20 mouse cellular contexts compared by ENCODE assay signal in genomic region chr11:51597553-51597952, GRCm38 (mm10). TPM values are rescaled to one million over a fixed set of nuclear protein-coding genes. Genes with fewer than 3 reads are reported as not detected.
A peak's percentile ranks its signal among the peaks of the same experiment; 100 is the strongest.
DNase-seq lines count a peak whose midpoint lies in the region; ATAC-seq lines count a peak whose summit lies in the region.
"Had no signal": no experiment of that assay in that cellular context is flagged by ENCODE, and none has a peak within 500 bp of the region (broad histone marks: within the 10 kb centered on the region; RNA-seq: fewer than 3 reads in every experiment).

No protein-coding gene starts in this region.

- DNase-seq in embryonic facial prominence, embryonic 10.5 days (ENCODE audit: low spot score) = no peak
- DNase-seq in midbrain, embryonic 10.5 days (ENCODE audit: low spot score) = no peak
- DNase-seq: adrenal gland, adult 8-10 months; adrenal gland, postnatal 14 days; adrenal gland, postnatal 36 days; B cell, adult 2 months; cerebellum, adult 11-12 months; cerebellum, adult 2 months; cerebellum, adult 9-10 months; cerebellum, postnatal 10 days; cerebellum, postnatal 25 days; forebrain, postnatal 0 days had no signal

- peaks cover 98% of the 10 kb centered on the region for H3K36me3 ChIP-seq in embryonic facial prominence, embryonic 13.5 days
- H3K36me3 ChIP-seq in embryonic facial prominence, embryonic 10.5 days (replicated peaks) = peaks cover 100% of the 10 kb centered on the region
- H3K36me3 ChIP-seq in midbrain, embryonic 12.5 days = peaks cover 97% of the 10 kb centered on the region
- H3K36me3 ChIP-seq in midbrain, embryonic 10.5 days = peaks cover 100% of the 10 kb centered on the region

- WGBS in embryonic facial prominence, embryonic 13.5 days = 77% methylated on average over 2 of the region's 2 CpGs
- 83% methylated on average over 2 of the region's 2 CpGs for WGBS in embryonic facial prominence, embryonic 10.5 days
- WGBS in midbrain, embryonic 12.5 days = 92% methylated on average over 2 of the region's 2 CpGs
- WGBS in midbrain, embryonic 10.5 days = 90% methylated on average over 2 of the region's 2 CpGs

- peaks cover 10% of the 10 kb centered on the region for H3K4me1 ChIP-seq in embryonic facial prominence, embryonic 13.5 days
- H3K4me1 ChIP-seq in embryonic facial prominence, embryonic 10.5 days = peaks cover 11% of the 10 kb centered on the region
- peaks cover 12% of the 10 kb centered on the region for H3K4me1 ChIP-seq in midbrain, embryonic 12.5 days
- H3K4me1 ChIP-seq in midbrain, embryonic 10.5 days = peaks cover 12% of the 10 kb centered on the region

- H3K4me2 ChIP-seq in embryonic facial prominence, embryonic 13.5 days = no peak overlapping the region
- H3K4me2 ChIP-seq in midbrain, embryonic 12.5 days (replicated peaks) = no peak overlapping the region
- H3K4me2 ChIP-seq: forebrain, embryonic 13.5 days; forebrain, embryonic 15.5 days had no signal

- H3K4me3 ChIP-seq in embryonic facial prominence, embryonic 13.5 days = no peak overlapping the region
- no peak overlapping the region for H3K4me3 ChIP-seq in embryonic facial prominence, embryonic 10.5 days
- no peak overlapping the region for H3K4me3 ChIP-seq in midbrain, embryonic 12.5 days
- no peak overlapping the region for H3K4me3 ChIP-seq in midbrain, embryonic 10.5 days
- H3K4me3 ChIP-seq: forebrain, embryonic 13.5 days; forebrain, embryonic 15.5 days had no signal

- no peaks in the 10 kb centered on the region for H3K27me3 ChIP-seq in embryonic facial prominence, embryonic 13.5 days
- H3K27me3 ChIP-seq in embryonic facial prominence, embryonic 10.5 days (replicated peaks; ENCODE audit: low read depth, poor library complexity, severe bottlenecking) = no peaks in the 10 kb centered on the region
- H3K27me3 ChIP-seq in midbrain, embryonic 12.5 days = no peaks in the 10 kb centered on the region
- no peaks in the 10 kb centered on the region for H3K27me3 ChIP-seq in midbrain, embryonic 10.5 days (ENCODE audit: low read depth, poor library complexity, severe bottlenecking)
- H3K27me3 ChIP-seq: forebrain, embryonic 13.5 days; forebrain, embryonic 15.5 days; Patski had no signal

- H3K27ac ChIP-seq in embryonic facial prominence, embryonic 13.5 days = 0 out of 2 replicates have a peak overlapping the region, but pooled peaks have one; percentile 1
- H3K27ac ChIP-seq in embryonic facial prominence, embryonic 10.5 days (replicated peaks) = no peak overlapping the region
- H3K27ac ChIP-seq in midbrain, embryonic 12.5 days (replicated peaks) = peak overlapping the region; percentile 8; the same call in 1 of the 2 replicates
- no peak overlapping the region for H3K27ac ChIP-seq in midbrain, embryonic 10.5 days (replicated peaks)
- H3K27ac ChIP-seq: forebrain, embryonic 13.5 days; forebrain, embryonic 15.5 days had no signal

- H3K9ac ChIP-seq in embryonic facial prominence, embryonic 13.5 days = no peak overlapping the region
- no peak overlapping the region for H3K9ac ChIP-seq in midbrain, embryonic 12.5 days (replicated peaks)
- H3K9ac ChIP-seq: forebrain, embryonic 13.5 days; forebrain, embryonic 15.5 days; forebrain, postnatal 0 days had no signal

- H3K9me3 ChIP-seq in embryonic facial prominence, embryonic 13.5 days = no peaks in the 10 kb centered on the region
- no peaks in the 10 kb centered on the region for H3K9me3 ChIP-seq in embryonic facial prominence, embryonic 10.5 days
- no peaks in the 10 kb centered on the region for H3K9me3 ChIP-seq in midbrain, embryonic 12.5 days
- no peaks in the 10 kb centered on the region for H3K9me3 ChIP-seq in midbrain, embryonic 10.5 days (replicated peaks)
- H3K9me3 ChIP-seq: forebrain, embryonic 13.5 days; forebrain, embryonic 15.5 days had no signal

- no peak for ATAC-seq in embryonic facial prominence, embryonic 13.5 days (ENCODE audit: insufficient number of reproducible peaks, insufficient read depth, low FRiP score, low TSS enrichment, low read depth)
- no peak for ATAC-seq in midbrain, embryonic 12.5 days (ENCODE audit: low FRiP score, low read depth)
- ATAC-seq in inflammation-experienced regulatory T-cells, adult 6 months = no peak
- ATAC-seq: activated CD4-positive, CD25-positive, alpha-beta regulatory T cell, adult 4 months; CD4-positive, CD25-positive, alpha-beta regulatory T cell, adult 4 months; forebrain, embryonic 13.5 days; forebrain, embryonic 15.5 days; forebrain, postnatal 0 days; Patski had no signal

RNA-seq across cellular contexts. Expression of gene Hnrnpab, which starts 9.1 kb away (rescaled TPM):
- 458 and 524 TPM in 2 replicates for polyA plus RNA-seq in embryonic facial prominence, embryonic 13.5 days (2015; fragmentation: Nextera tagmentation; extraction: Ambion mirVana)
- 636 and 666 TPM in 2 replicates for polyA plus RNA-seq in embryonic facial prominence, embryonic 10.5 days (2016; fragmentation: Nextera tagmentation; extraction: Ambion mirVana)
- 771 and 878 TPM in 2 replicates for polyA plus RNA-seq in midbrain, embryonic 12.5 days (2016; fragmentation: Nextera tagmentation; extraction: Ambion mirVana)
- polyA plus RNA-seq in midbrain, embryonic 10.5 days (2016; fragmentation: Nextera tagmentation; extraction: Ambion mirVana) = 587 and 631 TPM in 2 replicates
- 10 to 100 TPM; 32.6 to 39.5 (median 35.5) TPM for polyA plus RNA-seq in inflammation-experienced regulatory T-cells, adult 6 months (2017; shearing (Covaris generic))

RNA-seq across cellular contexts. Expression of gene Phykpl, which starts 13.0 kb away (rescaled TPM):
- polyA plus RNA-seq in embryonic facial prominence, embryonic 13.5 days (2015; fragmentation: Nextera tagmentation; extraction: Ambion mirVana) = 19.0 and 21.3 TPM in 2 replicates
- polyA plus RNA-seq in embryonic facial prominence, embryonic 10.5 days (2016; fragmentation: Nextera tagmentation; extraction: Ambion mirVana) = 15.9 and 17.6 TPM in 2 replicates
- 16.5 and 17.7 TPM in 2 replicates for polyA plus RNA-seq in midbrain, embryonic 12.5 days (2016; fragmentation: Nextera tagmentation; extraction: Ambion mirVana)
- polyA plus RNA-seq in midbrain, embryonic 10.5 days (2016; fragmentation: Nextera tagmentation; extraction: Ambion mirVana) = 14.4 and 15.1 TPM in 2 replicates
- 10 to 100 TPM; 25.2 to 33.5 (median 27.6) TPM for polyA plus RNA-seq in inflammation-experienced regulatory T-cells, adult 6 months (2017; shearing (Covaris generic))

RNA-seq across cellular contexts. Expression of gene Nhp2, which starts 22.0 kb away (rescaled TPM):
- 135 and 151 TPM in 2 replicates for polyA plus RNA-seq in embryonic facial prominence, embryonic 13.5 days (2015; fragmentation: Nextera tagmentation; extraction: Ambion mirVana)
- polyA plus RNA-seq in embryonic facial prominence, embryonic 10.5 days (2016; fragmentation: Nextera tagmentation; extraction: Ambion mirVana) = 260 and 276 TPM in 2 replicates
- polyA plus RNA-seq in midbrain, embryonic 12.5 days (2016; fragmentation: Nextera tagmentation; extraction: Ambion mirVana) = 118 and 128 TPM in 2 replicates
- 209 and 269 TPM in 2 replicates for polyA plus RNA-seq in midbrain, embryonic 10.5 days (2016; fragmentation: Nextera tagmentation; extraction: Ambion mirVana)
- 100 to 1,000 TPM; 100 to 149 (median 102) TPM for polyA plus RNA-seq in inflammation-experienced regulatory T-cells, adult 6 months (2017; shearing (Covaris generic))

RNA-seq across cellular contexts. Expression of gene Rmnd5b, which starts 38.1 kb away (rescaled TPM):
- 49.3 and 49.9 TPM in 2 replicates for polyA plus RNA-seq in embryonic facial prominence, embryonic 13.5 days (2015; fragmentation: Nextera tagmentation; extraction: Ambion mirVana)
- 32.7 and 38.1 TPM in 2 replicates for polyA plus RNA-seq in embryonic facial prominence, embryonic 10.5 days (2016; fragmentation: Nextera tagmentation; extraction: Ambion mirVana)
- polyA plus RNA-seq in midbrain, embryonic 12.5 days (2016; fragmentation: Nextera tagmentation; extraction: Ambion mirVana) = 44.3 and 46.8 TPM in 2 replicates
- 38.6 TPM in 2 replicates for polyA plus RNA-seq in midbrain, embryonic 10.5 days (2016; fragmentation: Nextera tagmentation; extraction: Ambion mirVana)
- 10 to 100 TPM; 35.7 to 40.3 (median 38.6) TPM for polyA plus RNA-seq in inflammation-experienced regulatory T-cells, adult 6 months (2017; shearing (Covaris generic))

RNA-seq across cellular contexts. Expression of gene N4bp3, which starts 53.1 kb away (rescaled TPM):
- polyA plus RNA-seq in embryonic facial prominence, embryonic 13.5 days (2015; fragmentation: Nextera tagmentation; extraction: Ambion mirVana) = 19.0 and 21.2 TPM in 2 replicates
- 15.8 and 17.4 TPM in 2 replicates for polyA plus RNA-seq in embryonic facial prominence, embryonic 10.5 days (2016; fragmentation: Nextera tagmentation; extraction: Ambion mirVana)
- polyA plus RNA-seq in midbrain, embryonic 12.5 days (2016; fragmentation: Nextera tagmentation; extraction: Ambion mirVana) = 10.7 and 11.8 TPM in 2 replicates
- polyA plus RNA-seq in midbrain, embryonic 10.5 days (2016; fragmentation: Nextera tagmentation; extraction: Ambion mirVana) = 16.9 and 21.7 TPM in 2 replicates
- 1 to 10 TPM; 1.3 to 2.4 (median 1.4) TPM for polyA plus RNA-seq in inflammation-experienced regulatory T-cells, adult 6 months (2017; shearing (Covaris generic))

Comparison
In these comparisons a context has a peak if more than half of its experiments do, and no peak if none do; other contexts are left out.
1. H3K27ac ChIP-seq: peak in embryonic facial prominence, embryonic 13.5 days (single experiment) and midbrain, embryonic 12.5 days (single experiment); none in embryonic facial prominence, embryonic 10.5 days (single experiment) and midbrain, embryonic 10.5 days (single experiment).
2. RNA of gene Hnrnpab, which starts 9.1 kb away (polyA plus RNA-seq): 771 to 878 TPM in midbrain, embryonic 12.5 days, 636 to 666 TPM in embryonic facial prominence, embryonic 10.5 days, 587 to 631 TPM in midbrain, embryonic 10.5 days and 458 to 524 TPM in embryonic facial prominence, embryonic 13.5 days; 32.6 to 39.5 TPM in inflammation-experienced regulatory T-cells, adult 6 months; every median in the first group is over 10 times any median in the second.